Mouse (Mus musculus) heart, postnatal 4 days (tissue): ENCODE measurements around the gene Rxrb. TPM values are rescaled to one million over a fixed set of nuclear protein-coding genes. Genes with fewer than 3 reads are reported as not detected.
"Not testable (repeated sequence)": the region's sequence is repeated elsewhere in the genome, so short reads cannot be mapped to it uniquely, and the experiment has no call there.

Source experiments
- DNase-seq: peaks from one replicate; pipeline ENCODE4 v3.0.0; 2021
- total RNA-seq, 2 experiments: library from RNA; stranded (reverse); gene quantifications; 2 replicates each; pipeline ENCODE4 v1.2.3; 2021

Gene Rxrb
- total RNA-seq: 10 to 100 TPM; 35.5 to 39.5 TPM

- DNase-seq: peak; percentile 100
Observed at GRCm38 (mm10) chr17:34031465-34032173, at the start of gene Rxrb, which contains the start of gene Slc39a7. Gene Rxrb, plus strand, starts transcription at chr17:34031812. Gene Slc39a7, minus strand, starts transcription at chr17:34031682.

- peak; percentile 66 for DNase-seq
Observed at GRCm38 (mm10) chr17:33982136-33982535, 49.5 kb upstream of the Rxrb start.

DNA sequence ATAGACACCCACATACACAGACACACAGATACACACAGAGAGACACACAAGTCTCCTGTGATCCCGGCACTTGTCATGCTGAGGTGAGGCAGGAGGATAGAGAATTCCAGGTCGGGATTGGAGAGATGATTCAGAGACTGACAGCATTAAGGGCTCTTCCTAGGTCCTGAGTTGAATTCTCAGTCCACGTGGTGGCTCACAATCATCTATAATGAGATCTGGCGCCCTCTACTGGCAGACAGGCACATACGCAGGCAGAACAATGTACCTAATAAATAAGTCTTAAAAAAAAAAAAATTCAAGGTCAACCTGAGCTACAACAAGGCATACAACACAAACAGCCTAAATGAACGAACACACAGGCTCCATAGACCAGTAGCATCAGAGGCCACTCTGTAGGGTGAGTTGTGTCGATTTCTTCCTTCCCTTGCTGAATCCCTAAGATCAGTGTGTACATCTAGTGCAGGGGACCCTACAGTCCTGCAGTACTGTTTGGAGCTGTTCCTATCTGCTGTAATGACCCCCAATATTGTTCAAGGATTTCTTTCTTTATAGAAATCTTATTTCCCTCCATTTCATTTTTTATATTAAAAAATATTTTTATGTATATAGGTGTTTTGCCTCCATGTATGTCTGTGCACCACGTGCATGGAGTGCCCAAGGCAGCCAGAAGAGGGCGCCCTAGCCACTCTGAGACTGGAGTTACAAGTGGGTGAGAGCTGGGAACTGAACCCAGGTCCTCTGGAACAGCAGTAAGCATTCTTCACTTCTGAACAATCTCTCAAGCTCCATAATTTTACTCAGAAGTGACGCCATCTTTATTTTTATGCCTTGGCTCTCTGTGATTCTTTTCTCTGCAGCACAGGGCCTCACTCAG, 39.6 kb upstream of the Rxrb start:
- DNase-seq: peak; percentile 66

- no peak for DNase-seq
Observed at GRCm38 (mm10) chr17:33994959-33995358, 36.7 kb upstream of the Rxrb start.

DNA sequence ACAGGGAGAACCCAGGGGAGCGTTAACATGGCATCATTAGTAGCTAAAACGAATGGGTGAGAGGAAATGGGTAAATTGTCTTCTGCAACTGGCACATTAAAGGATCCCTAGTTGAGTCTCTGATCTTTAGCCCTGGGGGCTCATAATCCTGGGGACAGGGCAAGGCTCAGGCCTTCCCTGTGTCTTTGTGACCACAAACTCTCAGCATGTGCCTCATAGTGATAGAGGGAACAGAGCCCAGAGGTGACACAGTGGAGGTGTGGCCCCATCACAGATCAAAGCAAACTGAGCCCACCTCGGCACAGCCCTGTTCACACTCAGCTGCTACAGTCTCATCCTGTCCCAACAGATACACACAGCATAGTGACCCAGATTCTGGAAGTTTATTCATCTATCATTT, 36.0 kb upstream of the Rxrb start:
- no peak for DNase-seq

DNA sequence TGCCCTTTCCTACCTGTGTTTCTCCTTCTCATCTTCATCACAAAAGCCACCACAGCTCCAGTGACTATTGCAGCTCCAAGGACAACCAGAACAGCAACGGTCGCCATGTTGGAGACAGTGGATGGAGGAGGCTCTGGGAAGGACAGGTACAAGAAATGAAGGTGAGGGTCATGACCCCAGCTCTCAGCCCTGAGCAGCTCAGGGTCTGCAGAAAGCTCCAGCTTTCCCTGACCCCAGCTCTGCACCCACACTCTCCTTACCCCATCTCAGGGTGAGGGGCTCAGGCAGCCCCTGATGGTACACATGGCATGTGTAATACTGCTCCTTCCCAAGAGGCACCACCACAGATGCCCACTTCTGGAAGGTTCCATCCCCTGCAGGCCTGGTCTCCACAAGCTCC, 34.6 kb upstream of the Rxrb start:
- not testable (repeated sequence) for DNase-seq

- DNase-seq: not testable (repeated sequence)
Observed at GRCm38 (mm10) chr17:33998697-33999096, 32.9 kb upstream of the Rxrb start.

GRCm38 (mm10) chr17:33999341-34000149, 32.1 kb upstream of the Rxrb start:
- DNase-seq: peak; percentile 30

GRCm38 (mm10) chr17:34000150-34000537, 31.5 kb upstream of the Rxrb start, which contains the start of gene H2-K1:
Gene H2-K1, minus strand, starts transcription at chr17:34000347.
- DNase-seq: peak; percentile 89

DNA sequence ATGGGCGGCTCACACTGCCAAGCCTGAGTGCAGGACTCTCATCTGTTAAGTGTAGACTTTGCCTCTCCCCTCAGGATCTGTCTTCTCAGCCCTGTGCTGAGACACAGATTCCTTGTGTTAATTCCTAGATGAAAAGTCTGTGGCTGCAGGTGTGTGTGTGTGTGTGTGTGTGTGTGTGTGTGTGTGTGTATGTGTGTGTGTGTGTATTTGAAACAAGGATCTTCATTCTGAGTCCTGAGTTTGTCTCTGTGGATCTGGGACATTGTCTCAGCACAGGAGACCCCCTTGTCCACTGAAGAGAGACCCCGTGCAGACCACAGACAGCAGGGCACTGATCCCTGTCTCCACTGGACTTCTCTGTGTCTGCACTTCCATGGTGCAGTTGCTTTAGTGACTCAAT, 30.8 kb upstream of the Rxrb start:
- DNase-seq: not testable (repeated sequence)

DNA sequence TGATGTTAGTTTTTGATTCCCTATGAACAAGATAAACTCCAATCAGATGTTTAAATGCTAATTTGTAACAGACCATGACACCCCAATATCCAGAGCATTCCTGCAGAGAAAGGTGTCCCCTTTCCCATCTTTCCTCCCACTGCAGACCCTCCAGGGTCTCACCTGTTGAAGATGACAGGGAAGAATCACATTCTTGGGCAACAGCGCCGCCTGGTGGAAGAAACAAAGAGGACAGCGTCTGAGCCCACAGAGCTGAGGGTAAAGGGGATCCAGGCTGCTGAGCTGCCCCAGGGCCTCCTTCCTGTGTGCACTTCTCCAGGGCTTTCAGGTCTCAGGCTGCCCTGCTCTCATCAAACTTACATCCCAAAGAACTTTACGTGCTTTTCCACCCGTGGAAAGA, 28.2 kb upstream of the Rxrb start:
- peak; percentile 47 for DNase-seq

GRCm38 (mm10) chr17:34006570-34006969, 25.0 kb upstream of the Rxrb start:
- no peak for DNase-seq

GRCm38 (mm10) chr17:34010156-34010555, 21.5 kb upstream of the Rxrb start:
- no peak for DNase-seq

DNA sequence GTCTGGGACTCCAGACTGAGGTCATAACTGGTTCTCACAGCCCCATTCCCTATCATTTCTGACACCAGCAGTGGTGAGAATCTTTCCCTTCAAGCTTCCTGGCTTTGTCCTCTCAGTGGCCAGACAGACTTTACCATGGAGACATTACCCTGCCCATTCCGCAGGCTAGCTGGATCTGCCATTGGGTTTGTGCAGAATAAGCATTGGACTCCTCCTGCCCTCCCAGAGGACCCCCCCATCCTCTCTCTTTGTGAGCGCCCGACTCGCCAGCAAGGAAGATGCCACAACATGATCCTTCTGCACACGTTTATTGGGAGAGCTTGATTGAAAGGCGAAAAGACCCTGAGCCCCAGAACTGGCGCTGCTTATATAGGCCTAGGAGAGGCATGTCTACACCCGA, 18.2 kb upstream of the Rxrb start:
- DNase-seq: no peak

- no peak for DNase-seq
Observed at GRCm38 (mm10) chr17:34021539-34022413, 9.8 kb upstream of the Rxrb start.

DNA sequence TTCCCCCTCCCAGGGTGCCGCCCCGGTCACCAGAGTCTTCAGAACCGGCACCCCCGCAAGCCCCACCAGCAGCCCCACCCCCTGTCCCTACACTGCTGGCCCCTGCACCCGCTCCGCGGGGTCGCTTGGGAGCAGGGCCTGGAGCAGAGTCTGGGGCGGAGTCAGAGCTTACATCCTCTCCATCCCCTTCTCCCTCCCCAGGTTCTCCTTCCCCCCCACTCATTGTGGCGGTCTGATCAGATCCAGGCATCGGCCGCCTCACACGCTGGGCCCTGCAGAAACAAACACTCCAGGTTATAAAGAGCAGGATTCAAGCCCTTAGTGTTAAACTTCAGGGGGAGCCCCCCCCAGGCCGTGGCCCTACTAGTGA, 9.2 kb upstream of the Rxrb start:
- no peak for DNase-seq

DNA sequence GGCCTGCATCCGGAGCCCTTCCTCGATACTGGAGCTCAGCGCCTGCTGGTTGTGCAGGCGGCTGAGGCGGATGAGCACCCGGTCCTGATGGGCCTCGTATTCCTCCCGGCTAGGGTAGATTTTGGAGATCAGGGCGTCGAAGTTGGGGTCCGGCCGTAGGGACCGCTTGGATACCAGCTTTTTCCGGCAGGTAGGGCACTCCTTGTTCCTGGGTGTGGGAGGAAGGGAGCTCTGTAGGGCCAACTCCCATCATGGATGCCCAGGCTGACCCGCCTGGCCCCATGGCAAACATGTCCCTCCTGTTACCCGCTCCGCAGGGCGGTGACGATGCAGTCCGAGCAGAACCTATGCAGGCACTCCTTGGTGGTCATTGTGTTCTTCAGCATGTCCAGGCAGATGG, 8.6 kb upstream of the Rxrb start:
- no peak for DNase-seq

DNA sequence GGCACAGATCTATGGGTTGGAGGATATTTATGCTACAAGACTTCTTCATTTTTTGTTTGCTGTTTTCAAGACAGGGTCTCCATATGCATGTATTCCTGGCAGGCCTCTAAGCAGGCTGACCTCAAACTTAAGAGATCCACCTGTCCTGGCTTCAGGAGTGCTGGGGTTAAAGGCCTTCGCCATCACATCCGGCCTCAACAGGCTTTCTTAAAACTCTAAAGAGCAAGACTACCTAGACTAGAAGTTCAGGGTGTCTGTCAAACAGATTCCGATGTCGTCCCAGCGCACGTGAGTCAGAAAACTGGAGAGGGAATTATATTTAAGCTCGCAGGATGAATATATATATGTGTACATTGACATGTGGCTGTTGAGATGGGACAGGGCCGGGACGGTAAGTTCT, 7.9 kb upstream of the Rxrb start:
- DNase-seq: no peak

DNA sequence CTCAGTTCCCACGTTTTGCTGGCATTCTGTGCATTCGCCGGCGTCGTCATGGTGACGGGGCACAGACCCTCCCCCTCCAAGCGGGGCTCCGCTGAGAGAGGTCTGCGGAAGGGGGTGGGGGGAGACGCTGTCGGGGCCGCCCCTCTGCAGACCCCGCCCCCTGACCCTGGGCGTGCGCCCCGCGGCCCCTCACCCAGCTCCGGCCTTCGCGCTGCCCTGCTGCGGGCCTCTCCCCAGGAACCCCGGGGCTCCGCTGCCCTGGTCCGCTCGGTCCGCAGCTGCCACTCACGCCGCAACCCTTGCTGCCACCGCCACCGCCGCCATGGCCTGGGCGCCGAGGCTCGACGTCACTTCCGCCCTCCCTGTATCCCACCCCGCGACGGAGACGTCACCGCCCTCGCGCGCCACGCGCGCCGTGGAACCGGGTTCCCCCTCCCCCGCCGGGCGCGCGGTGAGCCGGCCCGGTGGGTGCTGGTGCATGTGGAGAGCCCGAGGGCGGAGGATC, 7.2 kb upstream of the Rxrb start, which contains the start of gene Ring1:
Ring1 (minus strand) TSS at position 364 of the 505 bp plus-strand sequence.
- peak; percentile 87 for DNase-seq

DNA sequence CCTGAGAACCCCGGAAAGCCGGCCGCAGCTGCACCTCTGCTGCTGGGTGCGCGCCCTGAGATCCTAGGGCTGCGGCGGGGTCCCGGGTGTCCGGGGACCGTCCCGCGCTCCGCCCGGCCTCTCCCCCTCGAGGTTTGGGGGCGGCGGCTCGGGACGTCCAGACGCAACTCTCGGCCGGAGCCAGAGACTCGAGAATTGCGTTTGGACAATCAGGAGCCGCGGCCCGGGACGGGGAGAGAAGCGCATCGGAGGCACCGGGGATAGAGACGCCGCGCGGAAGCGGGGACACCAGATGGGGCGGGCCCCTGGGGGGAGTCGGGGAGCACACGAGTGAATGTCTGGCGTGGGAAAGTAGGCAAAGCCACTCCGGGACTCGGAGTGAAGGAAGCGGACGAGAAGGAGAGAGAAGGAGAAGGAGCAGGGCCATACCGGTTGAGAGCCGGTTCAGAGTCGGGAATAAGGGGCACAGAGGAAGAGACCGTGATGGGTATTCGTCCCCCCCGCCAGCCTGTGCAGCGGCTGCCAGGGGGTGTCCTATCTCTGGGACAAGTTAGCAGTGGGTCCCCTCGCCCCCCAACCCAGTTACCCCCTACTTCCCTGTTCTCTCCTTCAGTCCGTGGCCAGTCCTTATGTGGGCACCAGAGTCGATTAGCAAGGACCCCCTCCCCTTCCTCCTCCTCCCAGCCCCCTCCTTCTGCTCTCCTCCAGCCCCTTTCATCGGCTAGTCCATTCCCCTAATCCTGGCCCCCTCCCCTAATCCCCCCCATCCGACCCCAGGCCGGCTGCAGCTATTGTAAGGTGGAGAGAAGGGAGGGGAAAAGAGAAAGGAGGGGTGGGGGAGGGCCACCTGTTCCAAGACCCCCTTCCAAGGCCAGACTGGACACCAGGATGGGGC, 6.5 kb upstream of the Rxrb start:
- peak; percentile 71 for DNase-seq
